Mouse (Mus musculus): ENCODE results near the gene Slc35d2.

DNA sequence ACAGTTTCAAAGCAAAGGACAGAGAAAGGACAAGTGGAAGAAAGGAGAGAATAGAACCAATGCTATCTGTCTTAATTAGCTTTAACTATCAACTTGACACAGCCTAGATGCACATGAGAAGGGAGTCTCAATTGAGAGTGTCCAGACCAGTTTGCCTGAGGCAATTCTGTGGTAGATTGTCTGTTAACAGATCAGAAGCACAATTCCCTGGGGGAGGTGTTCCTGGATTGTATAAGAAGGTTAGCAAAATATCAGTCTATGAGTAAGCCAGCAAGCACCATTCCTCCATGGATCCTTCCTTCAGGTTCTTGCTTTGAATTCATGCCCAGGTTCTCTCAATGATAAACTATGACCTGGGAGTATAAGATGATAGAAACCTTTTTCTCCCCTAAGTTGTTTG is 27.8 kb upstream of the Slc35d2 start:
- TF ChIP-seq MAX (IDR thresholded peaks at IDR 0.05; ENCODE audit: low read depth) (no peak), POLR2AphosphoS2 (IDR thresholded peaks at IDR 0.05; ENCODE audit: insufficient read length, low read depth) (no peak), POLR2A (IDR thresholded peaks at IDR 0.05; ENCODE audit: insufficient read length, low read depth) (no peak), USF1 (IDR thresholded peaks at IDR 0.05; ENCODE audit: low read depth) (no peak), MYOD1 (IDR thresholded peaks at IDR 0.05; ENCODE audit: control insufficient read depth in 1 of 3, insufficient read length in 2 of 3, low read depth in 2 of 3) (no peak)

All from myocyte (in vitro differentiated cells).